Mouse (Mus musculus) heart, adult 11 months (tissue): ENCODE data around the gene Hoxa4.

Experiments used
- DNase-seq: peaks from one replicate; pipeline ENCODE4 v3.0.0; 2022

Gene Hoxa4

DNA sequence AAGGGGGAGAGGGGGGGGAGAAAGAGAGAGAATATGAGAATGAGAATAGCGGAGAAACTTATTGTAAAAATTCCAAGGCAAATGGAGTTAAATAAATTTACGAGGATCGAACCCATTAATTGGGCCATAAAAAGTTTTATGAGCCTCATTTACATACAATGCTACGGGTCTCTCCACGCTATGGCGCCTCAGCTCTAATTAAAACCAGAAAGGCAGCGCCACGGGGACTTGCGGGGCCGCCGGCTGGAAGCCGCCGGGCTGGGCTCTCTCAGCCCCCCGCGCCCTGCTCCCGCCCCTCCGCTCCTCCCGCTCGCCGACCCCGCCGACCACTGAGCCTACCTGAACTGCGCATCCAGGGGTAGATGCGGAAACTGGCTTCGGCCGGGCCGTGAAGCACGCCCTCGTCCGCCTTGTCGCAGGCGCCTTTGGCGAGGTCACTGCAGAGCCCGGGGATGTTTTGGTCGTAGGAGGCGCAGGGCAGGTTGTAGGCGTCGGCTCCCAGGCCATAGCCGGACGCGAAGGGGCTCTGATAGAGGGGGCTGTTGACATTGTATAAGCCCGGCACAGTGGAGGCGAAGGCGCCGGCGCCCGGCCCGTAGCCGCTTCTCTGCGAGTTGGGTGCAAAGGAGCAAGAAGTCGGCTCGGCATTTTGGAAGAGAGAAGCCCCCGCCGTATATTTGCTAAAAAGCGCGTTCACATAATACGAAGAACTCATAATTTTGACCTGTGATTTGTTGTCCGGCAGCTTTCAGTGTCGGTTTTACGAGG, 25.3 kb upstream of the Hoxa4 start:
- peak; percentile 90 for DNase-seq

DNA sequence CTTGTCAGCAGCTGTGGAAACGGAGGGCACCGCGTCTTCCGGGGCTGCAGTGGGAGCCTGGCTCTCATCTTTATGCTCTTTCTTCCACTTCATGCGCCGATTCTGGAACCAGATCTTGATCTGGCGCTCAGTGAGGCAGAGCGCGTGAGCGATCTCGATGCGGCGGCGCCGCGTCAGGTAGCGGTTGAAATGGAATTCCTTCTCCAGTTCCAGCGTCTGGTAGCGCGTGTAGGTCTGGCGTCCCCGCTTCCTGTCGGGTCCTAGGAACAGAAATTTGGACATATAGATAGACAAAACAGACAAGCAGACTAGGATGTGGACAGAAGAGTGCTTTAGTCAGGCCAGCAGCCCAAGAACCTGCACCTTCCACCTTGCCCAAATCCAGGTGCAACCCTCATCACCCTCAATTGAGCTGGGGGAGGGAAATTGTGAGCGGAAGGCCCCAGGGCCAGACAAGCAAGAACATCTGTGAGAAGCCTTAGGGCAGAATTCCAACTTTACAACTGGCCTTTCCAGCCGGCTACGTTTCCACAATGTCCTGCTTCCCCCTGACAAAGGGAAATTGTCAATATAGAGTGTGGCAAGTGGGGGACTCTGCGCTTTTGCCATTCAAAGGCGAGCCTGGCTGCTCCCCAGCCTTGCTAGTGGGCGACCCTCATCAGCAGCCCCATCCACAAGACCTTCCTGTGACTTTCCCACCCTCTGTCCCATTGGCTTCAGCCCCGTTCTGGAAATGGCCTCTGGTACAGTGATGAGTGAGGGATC, 24.4 kb upstream of the Hoxa4 start:
- peak; percentile 88 for DNase-seq

DNA sequence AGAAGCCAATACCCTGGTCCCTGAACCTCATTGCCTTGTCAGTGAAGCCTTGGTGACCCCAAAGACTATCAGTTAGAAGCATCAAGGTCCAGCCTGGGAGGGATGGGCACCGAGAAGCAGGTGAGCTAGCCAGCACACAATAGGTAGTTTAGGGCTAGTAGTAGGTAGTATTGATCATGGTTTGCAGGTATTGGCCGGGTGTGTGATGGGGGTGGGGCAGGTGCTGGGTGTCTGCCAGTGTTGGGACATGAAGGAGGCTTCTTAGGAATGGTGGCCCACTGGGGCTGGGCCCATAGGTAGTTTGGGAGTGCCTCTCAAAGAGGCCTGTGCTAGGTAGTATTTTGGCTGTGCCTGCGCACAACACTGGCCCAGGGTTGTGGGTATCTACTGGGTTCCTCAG, 23.5 kb upstream of the Hoxa4 start:
- DNase-seq, result peak; percentile 83

DNA sequence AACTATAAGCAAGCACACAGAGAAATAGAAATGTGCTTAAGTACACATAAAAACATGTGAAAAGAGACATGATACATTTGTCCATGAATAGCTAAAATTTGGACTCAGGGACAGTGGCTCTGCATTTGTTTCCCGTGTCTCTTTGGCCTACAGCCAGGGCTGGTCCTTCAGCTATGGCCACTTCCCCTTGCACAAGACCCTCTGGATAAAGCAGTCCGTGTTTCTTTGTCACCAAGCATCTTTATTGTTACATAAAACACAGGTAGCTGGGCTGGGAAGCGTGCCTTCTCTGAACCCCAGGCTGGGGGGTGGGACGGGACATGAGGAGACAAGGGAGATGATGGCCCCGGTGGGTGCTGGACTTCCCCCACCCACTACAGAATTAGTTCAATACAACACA, 22.7 kb upstream of the Hoxa4 start:
- peak; percentile 77 for DNase-seq

DNA sequence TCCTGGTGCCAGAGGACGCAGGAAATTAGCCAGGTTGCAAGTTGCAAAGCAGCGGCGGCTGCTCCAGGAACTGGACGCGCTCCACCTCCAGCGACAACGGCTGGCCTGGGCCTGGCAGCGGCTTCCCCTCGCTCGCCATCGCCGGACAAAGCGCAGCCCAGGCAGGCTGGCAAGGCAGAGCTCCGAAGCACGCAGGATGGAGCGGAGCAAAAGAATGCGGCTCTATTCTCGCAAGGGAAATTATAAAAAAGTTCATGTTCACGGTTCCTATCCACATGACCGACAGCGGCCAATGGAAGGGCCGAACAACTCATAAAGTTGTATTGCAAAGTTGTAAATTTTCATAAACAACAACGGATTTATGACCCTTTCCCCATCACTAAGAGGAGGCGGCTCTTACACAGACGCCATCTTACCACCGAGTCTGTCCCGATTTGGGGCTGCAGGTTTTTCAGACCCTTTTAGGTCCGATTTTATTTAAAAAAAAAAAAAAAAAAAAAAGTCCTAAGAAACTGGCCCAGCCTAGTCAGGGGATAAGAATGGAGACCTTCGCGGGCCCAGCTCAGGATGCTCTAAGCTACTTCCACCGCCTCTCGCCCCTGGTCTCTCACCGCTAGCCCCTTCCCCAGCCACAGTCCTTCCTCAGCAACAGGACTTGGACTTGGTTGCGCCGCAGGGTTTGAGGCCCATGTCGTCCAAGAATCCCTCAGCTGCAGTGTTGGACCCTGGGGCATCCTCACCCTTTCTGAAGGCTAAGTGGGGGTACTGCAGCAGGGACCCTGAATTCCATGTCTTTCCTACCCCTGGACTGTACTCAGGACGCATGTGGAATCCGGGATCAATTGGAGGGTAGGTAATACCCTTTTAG, 21.8 kb upstream of the Hoxa4 start, which contains the start of the genes Hoxa3 and Gm28308:
Gene Hoxa3 (minus strand): TSS at position 218 of the 868 bp plus-strand sequence.
Gene Gm28308 (minus strand): TSS at position 221 of the 868 bp plus-strand sequence.
- DNase-seq, result peak; percentile 94

DNA sequence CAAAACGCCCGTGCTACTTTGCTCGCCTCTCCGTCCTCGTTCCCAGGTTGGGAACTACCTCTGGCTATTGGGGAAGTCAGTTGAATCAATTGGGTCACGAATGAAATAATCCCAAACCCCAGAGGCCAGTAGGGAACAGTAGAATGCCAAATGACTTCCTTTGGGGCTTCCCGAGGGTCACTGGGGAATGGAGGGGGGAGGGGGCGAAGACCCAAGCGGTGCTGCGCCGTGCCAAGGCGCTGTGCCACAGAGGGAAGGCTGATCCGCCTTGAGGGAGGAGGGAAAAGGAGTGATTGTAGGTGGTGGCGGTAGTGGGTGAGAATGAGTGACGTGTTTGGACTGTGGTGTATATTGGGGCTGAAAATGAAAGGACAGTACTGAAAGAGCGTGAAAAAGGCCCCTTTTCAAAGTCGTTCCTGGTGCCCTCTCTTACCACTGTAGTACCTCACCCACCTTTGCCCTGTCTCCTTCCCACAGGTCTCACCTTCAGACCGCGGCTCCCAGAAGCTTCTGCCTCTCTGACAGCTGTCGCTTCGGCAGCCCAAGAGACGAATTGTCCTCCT, 21.1 kb upstream of the Hoxa4 start:
- DNase-seq, result peak; percentile 89

DNA sequence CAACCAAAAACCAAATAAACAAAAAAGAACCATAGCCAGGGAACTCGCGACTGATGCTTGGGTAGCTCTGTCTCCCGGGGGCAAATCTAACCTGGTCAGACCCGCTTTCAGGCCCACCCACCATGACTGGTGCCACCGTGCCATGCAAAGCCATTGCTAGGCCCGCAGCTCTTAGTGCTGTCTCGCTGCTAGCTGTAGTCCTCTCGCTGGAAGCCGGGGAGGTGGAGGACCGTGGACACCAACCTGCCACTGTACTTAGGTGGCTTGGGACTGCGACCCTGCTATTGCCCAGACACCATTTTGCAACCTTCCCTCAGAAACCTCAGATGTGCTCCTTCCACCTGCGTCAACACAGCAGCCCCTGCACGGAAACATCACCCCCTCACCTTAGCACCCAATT, 20.4 kb upstream of the Hoxa4 start:
- DNase-seq, result peak; percentile 91

DNA sequence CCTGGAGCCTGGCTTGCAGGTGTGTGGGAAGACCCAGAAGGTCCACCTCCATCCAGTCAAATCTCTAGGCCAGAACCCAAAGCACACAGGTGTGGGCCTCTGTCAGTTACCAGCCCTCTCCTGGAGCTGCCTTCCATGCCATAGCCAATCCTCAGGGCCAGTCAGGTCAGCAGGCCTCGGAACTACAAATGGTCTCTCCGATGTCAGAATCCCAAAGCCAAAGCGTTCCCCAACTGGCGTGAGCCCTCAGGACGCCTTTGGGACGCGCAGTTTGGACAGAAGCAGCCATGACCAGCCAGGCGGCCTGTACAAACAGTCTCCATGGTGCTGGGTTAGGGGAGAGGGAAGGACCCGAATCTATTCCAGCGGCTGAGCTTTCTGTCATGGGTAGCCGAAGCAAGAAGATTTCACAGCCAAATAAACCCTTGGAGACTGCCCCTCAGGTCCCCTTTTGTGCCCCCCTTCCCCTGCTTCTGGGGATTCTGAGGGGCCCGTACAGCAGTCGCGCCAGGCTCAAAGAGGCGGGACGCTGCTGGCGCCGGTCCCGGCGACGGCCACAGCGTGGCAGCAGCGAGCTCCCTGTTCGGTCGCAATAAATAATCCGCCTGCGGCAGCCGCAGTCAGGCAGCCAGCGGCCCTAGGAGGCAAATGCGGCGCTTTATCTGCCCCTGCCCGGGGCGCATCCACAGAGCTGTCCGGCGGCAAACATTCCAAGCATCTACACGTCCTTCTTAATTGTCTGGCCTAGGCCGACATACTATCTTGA, 19.8 kb upstream of the Hoxa4 start:
- peak; percentile 95 for DNase-seq

DNA sequence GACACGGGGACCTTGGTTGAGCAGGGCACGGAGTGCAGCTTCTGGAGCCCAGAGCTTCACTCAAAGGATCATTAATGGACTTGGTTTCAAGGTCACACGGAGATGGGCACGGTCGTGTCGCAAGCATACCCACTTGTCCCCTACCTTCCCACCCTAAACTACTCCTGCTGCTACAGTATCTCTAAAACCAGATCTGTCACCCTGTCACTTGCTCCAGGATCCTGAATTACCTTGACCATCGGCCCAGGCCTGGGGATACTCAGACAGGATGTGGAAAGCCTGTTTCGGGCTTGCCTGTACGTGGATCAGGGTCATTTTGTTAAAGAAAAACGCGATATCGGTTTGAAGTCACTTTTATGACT, 18.1 kb upstream of the Hoxa4 start:
- peak; percentile 60 for DNase-seq

DNA sequence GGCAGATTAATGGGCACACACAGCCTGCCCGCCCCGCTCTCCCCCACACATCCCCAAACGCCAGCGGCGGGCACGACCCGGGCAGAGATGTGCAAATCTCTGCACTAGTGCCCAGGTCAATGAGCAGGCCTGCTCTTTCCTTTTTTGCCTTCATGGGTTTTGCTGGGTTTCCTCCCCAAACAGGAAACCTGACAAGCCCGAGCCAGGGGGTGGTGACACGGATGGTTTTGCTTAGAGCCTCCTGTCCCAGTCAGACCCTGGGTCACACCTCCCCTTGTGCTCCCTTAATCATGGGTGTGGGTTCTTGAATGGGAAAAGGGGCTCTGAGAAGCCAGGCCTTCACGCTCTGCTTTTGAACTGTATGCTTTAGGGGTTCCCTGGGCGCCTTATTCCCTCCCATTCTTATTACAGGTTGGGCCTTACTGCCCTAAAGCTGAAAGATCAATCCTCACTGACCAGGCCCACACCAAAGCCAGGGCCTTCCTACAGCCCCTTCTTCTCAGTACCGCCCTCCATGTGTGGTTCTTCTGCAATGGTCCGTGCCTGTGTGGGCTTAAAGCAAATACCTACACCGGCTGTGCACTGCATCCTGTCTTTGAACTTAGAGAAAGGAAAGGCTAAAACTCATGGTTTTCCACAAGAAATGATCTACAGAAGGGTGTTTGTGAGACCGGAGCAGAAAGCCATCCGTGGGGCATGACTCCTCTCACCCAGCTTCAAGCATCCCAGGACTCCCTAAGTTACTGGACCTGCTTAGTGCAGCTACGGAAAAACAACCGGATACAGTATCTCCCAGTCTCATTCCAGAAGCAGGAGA, 17.5 kb upstream of the Hoxa4 start:
- peak; percentile 88 for DNase-seq

DNA sequence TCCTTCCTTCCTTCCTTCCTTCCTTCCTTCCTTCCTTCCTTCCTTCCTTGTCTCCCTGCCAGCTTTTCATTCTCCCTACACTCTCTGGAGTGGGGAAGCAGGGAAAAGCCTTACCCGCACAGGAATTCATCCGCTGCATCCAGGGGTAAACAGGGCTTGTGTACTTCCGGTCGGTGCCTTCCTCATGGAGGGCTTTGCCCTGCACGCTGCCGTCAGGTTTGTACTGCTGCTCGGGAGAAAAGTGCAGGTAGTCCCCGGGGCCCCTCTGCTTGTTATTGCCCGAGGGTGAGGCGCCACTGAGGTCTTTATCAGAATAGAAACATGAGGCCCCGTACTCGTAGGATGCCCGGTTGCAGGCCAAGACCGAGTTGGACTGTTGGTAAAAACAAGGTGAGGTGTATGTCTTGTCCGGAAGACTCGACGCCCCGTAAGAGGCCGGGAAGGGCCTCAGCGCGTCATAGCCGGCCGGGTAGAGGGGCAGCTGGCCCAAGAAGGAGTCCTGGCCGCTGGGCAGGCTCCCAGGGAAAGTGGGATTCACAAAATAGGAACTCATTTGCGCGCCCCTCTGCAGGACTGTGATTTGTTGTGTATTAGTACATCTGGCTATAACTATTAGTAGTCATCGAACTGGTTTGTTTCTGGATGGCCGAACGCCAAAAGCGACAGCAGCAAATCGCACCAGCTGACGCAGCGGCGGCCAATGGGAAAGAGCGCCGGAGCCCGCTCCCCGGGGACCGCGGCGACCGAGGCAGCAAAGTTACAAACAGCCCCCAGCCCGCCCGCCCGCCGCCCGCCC, 16.7 kb upstream of the Hoxa4 start, which contains the start of gene Hoxa6:
Gene Hoxa6 (minus strand): TSS at position 651 of the 796 bp plus-strand sequence.
- DNase-seq, result peak; percentile 91

DNA sequence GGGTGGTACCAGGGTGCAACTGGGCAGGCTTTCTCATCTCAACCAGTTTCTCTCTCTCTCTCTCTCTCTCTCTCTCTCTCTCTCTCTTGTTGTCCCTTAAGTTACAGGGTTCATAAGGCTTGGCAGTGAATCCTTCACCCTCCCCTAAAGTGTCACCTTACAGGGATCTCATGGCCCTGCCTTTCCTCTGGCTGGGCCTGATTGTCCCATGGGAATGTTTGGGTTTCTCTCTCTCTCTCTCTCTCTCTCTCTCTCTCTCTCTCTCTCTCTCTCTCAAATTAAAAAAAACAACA, 16.1 kb upstream of the Hoxa4 start:
- DNase-seq, result no peak

DNA sequence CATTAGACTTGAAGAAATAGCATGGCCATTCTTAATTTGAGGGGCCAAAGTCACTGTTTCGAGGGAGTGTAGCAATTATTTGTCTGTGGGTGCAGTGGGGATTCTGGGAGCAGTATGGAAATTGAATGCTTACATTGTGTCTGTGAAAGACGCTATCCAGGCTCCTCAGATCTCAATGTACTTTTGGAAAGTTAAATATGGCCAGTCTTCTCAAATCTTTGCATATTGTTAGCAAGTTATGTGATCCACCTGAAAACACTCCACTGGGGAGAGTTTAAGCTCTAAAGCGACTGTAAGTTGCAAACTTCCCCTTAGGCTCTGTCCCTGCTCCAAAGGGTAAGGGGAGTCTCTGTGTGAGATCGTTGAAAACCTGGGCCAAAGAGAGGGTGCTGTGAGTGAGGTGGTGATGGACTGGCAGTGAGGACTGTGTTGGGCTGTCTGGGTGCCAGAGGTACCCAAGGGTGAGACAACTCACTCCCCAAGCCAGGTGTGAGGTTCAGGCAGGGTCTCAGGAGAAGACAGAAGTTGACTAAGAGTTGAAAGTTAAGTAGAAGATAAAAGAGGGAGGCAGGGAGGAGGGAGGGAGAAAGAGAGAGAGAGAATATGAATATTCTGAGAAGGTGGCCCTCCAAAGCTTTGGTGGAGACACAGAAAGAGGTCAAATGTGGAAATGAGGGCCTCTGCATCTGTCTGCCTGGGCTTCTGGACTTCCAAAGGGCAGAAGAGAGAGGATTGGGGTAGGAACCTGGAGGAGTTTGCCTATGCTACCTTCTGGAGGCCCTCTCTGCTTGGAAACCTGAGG, 15.5 kb upstream of the Hoxa4 start:
- DNase-seq, result peak; percentile 77

DNA sequence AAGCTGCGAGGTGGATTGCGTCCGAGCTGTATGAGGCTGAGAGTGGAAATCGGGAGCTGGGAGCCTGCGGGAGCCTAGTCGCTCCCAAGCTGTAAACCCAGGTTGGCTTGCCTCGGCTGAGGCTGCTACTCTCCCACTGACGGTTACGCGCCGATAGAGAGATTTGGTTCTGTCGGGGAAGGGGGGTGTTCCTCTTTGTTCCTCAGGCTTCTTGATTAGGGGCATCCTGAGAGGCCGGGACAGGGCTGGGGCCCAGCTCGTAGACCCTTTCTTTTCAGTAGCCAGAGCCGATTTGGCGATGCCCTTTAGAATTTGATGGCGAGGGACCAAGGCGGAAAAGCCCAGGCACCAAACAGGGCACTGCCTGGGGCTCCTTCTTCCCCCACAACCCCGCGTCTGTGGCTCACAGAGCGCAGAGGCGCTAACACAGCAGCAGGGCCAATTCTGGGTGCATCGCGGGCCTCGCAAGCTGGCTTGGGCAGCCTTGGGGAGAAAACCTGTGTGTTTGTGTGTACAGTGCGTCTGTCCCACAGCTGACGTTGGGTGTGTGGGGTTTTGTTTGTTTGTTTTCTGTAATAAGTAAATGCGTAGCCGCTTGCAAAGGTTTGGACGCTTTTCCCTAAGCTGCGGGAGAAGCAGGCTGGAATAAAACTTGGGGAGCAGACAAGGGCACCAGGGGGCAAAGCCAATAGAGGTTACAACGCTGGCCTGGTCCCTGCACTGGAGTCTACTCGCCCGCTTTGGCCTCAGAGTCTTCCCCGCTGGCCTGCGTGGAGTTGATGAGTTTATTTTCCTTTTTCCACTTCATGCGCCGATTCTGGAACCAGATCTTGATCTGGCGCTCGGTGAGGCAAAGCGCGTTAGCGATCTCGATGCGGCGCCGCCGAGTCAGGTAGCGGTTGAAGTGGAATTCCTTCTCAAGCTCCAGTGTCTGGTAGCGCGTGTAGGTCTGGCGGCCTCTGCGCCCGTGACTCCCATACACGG, 14.4 kb upstream of the Hoxa4 start:
- DNase-seq, result peak; percentile 88

DNA sequence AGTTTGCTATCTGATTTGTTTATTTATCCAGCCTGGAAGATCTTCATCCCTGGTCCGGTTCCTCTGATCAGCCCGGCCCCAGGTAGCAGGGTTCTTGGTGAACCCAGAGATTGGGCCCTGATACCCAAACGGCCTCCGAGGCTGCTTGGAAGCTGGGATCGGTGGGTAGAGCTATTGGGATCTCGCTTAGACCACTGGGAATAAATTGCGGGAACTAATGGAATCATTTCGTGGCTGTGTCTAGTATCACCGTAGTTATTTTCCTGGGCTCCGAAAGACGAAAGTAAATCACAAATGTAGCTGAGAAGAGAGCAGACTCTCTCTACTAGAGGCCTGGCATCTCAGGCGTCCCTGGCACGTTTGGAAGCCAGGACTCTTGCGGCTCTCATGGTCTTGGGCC, 13.7 kb upstream of the Hoxa4 start:
- DNase-seq, result no peak

DNA sequence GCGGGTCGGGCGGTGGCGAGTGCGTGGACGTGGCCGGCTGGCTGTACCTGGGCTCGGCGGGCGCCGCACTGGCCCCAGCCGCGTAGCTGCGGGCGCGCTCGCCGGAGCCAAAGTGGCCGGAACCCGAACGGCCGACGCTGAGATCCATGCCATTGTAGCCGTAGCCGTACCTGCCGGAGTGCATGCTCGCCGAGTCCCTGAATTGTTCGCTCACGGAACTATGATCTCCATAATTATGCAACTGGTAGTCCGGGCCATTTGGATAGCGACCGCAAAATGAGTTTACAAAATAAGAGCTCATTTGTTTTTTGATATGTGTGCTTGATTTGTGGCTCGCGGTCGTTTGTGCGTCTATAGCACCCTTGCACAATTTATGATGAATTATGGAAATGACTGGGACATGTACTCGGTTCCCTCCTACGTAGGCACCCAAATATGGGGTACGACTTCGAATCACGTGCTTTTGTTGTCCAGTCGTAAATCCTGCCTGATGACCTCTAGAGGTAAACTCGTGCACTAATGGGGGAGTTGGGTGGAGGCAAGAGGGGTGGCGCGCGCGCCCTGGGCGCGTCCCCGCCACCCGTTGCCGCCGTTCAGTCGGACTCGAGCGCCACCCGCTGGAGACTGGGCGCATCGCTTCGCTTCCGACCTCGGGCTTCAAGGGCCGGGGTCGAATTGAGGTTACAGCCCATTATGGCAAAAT, 12.6 kb upstream of the Hoxa4 start, which contains the start of gene Hoxa5:
Gene Hoxa5 (minus strand): TSS at position 538 of the 703 bp plus-strand sequence.
- peak; percentile 98 for DNase-seq

DNA sequence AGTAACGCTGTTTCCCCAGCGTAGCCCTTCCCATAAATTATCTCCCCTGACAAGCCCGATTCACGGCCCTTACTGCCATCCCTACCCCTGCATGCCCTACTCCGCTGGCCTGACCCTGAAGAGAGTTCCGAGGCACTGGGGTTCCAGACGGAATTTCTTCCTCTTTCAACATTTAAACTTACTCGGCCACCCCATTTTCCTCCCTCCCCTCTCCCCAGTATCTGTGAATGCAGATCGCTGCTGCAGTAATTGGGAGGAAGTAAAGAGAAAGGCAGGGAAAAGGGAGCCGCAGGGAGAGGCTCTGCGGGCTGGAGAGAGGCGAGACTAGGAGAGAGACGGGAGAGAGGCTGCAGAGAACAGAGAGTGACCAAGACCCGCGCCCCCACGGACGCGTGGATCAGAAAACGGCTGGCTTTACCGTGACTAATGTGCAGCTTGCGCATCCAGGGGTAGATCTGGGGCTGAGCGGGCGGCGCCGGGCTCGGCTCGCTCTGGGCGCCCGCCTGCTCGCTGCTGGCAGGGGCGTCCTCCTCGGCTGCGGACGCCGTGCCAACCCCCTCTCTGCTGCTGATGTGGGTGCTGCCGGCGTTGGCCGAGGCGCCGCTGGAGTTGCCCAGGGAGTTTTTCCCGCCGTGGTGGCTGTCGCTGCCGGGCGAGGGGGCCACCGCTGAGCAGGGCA, 12.0 kb upstream of the Hoxa4 start:
- peak; percentile 91 for DNase-seq
